Mouse (Mus musculus): Measurements from ENCODE around the gene Rpp25. TPM values are rescaled to one million over a fixed set of nuclear protein-coding genes. Genes with fewer than 3 reads are reported as not detected.

The Rpp25 gene
- polyA plus RNA-seq, 1 experiment from 2014 or later, result 30.0 TPM

GRCm38 (mm10) chr9:57541312-57541711 is 37.5 kb downstream of the Rpp25 start:
- Histone ChIP-seq H3K9ac (ENCODE audit: low read depth, low read length) (no peak overlapping the region), H3K9me3 (replicated peaks; ENCODE audit: control insufficient read depth, low read length, poor library complexity, severe bottlenecking) (no peaks in the 10 kb centered on the region), H3K36me3 (ENCODE audit: control insufficient read depth, insufficient read depth, low read length) (peaks cover 25% of the 10 kb centered on the region), H3K4me3 (ENCODE audit: low read depth, low read length) (no peak overlapping the region), H3K27ac (ENCODE audit: low read length) (no peak overlapping the region), H3K4me1 (ENCODE audit: control insufficient read depth, insufficient read depth, low read length) (peaks cover 17% of the 10 kb centered on the region), H3K27me3 (ENCODE audit: control insufficient read depth, insufficient read depth, low read depth, low read length) (no peaks in the 10 kb centered on the region), H3K4me2 (ENCODE audit: low read length) (no peak overlapping the region)
- WGBS, result 5% methylated on average over 1 of the region's 1 CpGs
- ATAC-seq, result no peak

- Histone ChIP-seq H3K27ac (ENCODE audit: low read length) (no peak overlapping the region), H3K4me2 (ENCODE audit: low read length) (no peak overlapping the region), H3K9ac (ENCODE audit: low read depth, low read length) (no peak overlapping the region), H3K36me3 (ENCODE audit: control insufficient read depth, insufficient read depth, low read length) (peaks cover 25% of the 10 kb centered on the region), H3K27me3 (ENCODE audit: control insufficient read depth, insufficient read depth, low read depth, low read length) (no peaks in the 10 kb centered on the region), H3K4me3 (ENCODE audit: low read depth, low read length) (no peak overlapping the region), H3K9me3 (replicated peaks; ENCODE audit: control insufficient read depth, low read length, poor library complexity, severe bottlenecking) (no peaks in the 10 kb centered on the region), H3K4me1 (ENCODE audit: control insufficient read depth, insufficient read depth, low read length) (peaks cover 4% of the 10 kb centered on the region)
- 86% methylated on average over 3 of the region's 3 CpGs for WGBS
- no peak for ATAC-seq
Measured at GRCm38 (mm10) chr9:57543951-57544350, 40.1 kb downstream of the Rpp25 start.

- Histone ChIP-seq H3K9ac (ENCODE audit: low read depth, low read length) (no peak overlapping the region), H3K27me3 (ENCODE audit: control insufficient read depth, insufficient read depth, low read depth, low read length) (no peaks in the 10 kb centered on the region), H3K36me3 (ENCODE audit: control insufficient read depth, insufficient read depth, low read length) (peaks cover 16% of the 10 kb centered on the region), H3K4me2 (ENCODE audit: low read length) (no peak overlapping the region), H3K4me1 (ENCODE audit: control insufficient read depth, insufficient read depth, low read length) (peaks cover 7% of the 10 kb centered on the region), H3K27ac (ENCODE audit: low read length) (no peak overlapping the region), H3K9me3 (replicated peaks; ENCODE audit: control insufficient read depth, low read length, poor library complexity, severe bottlenecking) (no peaks in the 10 kb centered on the region), H3K4me3 (ENCODE audit: low read depth, low read length) (no peak overlapping the region)
- no peak for ATAC-seq
- 80% methylated on average over 5 of the region's 5 CpGs for WGBS
Measured at GRCm38 (mm10) chr9:57547287-57547686, 43.5 kb downstream of the Rpp25 start.

GRCm38 (mm10) chr9:57547869-57548268 is 44.0 kb downstream of the Rpp25 start:
- ATAC-seq, result no peak

GRCm38 (mm10) chr9:57549186-57549585 is 45.4 kb downstream of the Rpp25 start:
- WGBS, result 92% methylated on average over 4 of the region's 4 CpGs
- no peaks in the 10 kb centered on the region for H3K27me3 ChIP-seq (ENCODE audit: control insufficient read depth, insufficient read depth, low read depth, low read length)

More at GRCm38 (mm10) chr9:57547869-57548268, 44.0 kb downstream of the Rpp25 start:
- 94% methylated on average over 11 of the region's 11 CpGs for WGBS
- Histone ChIP-seq H3K4me2 (ENCODE audit: low read length) (no peak overlapping the region), H3K9me3 (replicated peaks; ENCODE audit: control insufficient read depth, low read length, poor library complexity, severe bottlenecking) (no peaks in the 10 kb centered on the region), H3K9ac (ENCODE audit: low read depth, low read length) (no peak overlapping the region), H3K27ac (ENCODE audit: low read length) (no peak overlapping the region), H3K36me3 (ENCODE audit: control insufficient read depth, insufficient read depth, low read length) (peaks cover 11% of the 10 kb centered on the region), H3K27me3 (ENCODE audit: control insufficient read depth, insufficient read depth, low read depth, low read length) (no peaks in the 10 kb centered on the region), H3K4me1 (ENCODE audit: control insufficient read depth, insufficient read depth, low read length) (peaks cover 7% of the 10 kb centered on the region), H3K4me3 (ENCODE audit: low read depth, low read length) (no peak overlapping the region)

GRCm38 (mm10) chr9:57550126-57550862 is 46.5 kb downstream of the Rpp25 start:
- H3K36me3 ChIP-seq (ENCODE audit: control insufficient read depth, insufficient read depth, low read length), result peaks cover 2% of the 10 kb centered on the region; the same call in 1 of the 2 replicates
- H3K4me1 ChIP-seq (ENCODE audit: control insufficient read depth, insufficient read depth, low read length), result peaks cover 7% of the 10 kb centered on the region
- H3K9ac ChIP-seq (ENCODE audit: low read depth, low read length), result no peak overlapping the region
- no peaks in the 10 kb centered on the region for H3K9me3 ChIP-seq (replicated peaks; ENCODE audit: control insufficient read depth, low read length, poor library complexity, severe bottlenecking)
- H3K4me2 ChIP-seq (ENCODE audit: low read length), result no peak overlapping the region
- no peaks in the 10 kb centered on the region for H3K27me3 ChIP-seq (ENCODE audit: control insufficient read depth, insufficient read depth, low read depth, low read length)
- 93% methylated on average over 11 of the region's 11 CpGs for WGBS
- no peak for ATAC-seq
- no peak overlapping the region for H3K4me3 ChIP-seq (ENCODE audit: low read depth, low read length)
- no peak overlapping the region for H3K27ac ChIP-seq (ENCODE audit: low read length)

More at GRCm38 (mm10) chr9:57549186-57549585, 45.4 kb downstream of the Rpp25 start:
- H3K36me3 ChIP-seq (ENCODE audit: control insufficient read depth, insufficient read depth, low read length), result peaks cover 7% of the 10 kb centered on the region
- no peak overlapping the region for H3K4me3 ChIP-seq (ENCODE audit: low read depth, low read length)
- peaks cover 7% of the 10 kb centered on the region for H3K4me1 ChIP-seq (ENCODE audit: control insufficient read depth, insufficient read depth, low read length)
- H3K9me3 ChIP-seq (replicated peaks; ENCODE audit: control insufficient read depth, low read length, poor library complexity, severe bottlenecking), result no peaks in the 10 kb centered on the region
- no peak overlapping the region for H3K4me2 ChIP-seq (ENCODE audit: low read length)
- H3K9ac ChIP-seq (ENCODE audit: low read depth, low read length), result no peak overlapping the region
- no peak for ATAC-seq
- no peak overlapping the region for H3K27ac ChIP-seq (ENCODE audit: low read length)

- Histone ChIP-seq H3K27ac (ENCODE audit: low read length) (peak within 1 kb of the TSS; percentile 45; the same call in 1 of the 2 replicates), H3K27me3 (ENCODE audit: control insufficient read depth, insufficient read depth, low read depth, low read length) (no peaks in the 10 kb centered on the region), H3K4me2 (ENCODE audit: low read length) (peak within 1 kb of the TSS; percentile 93), H3K4me3 (ENCODE audit: low read depth, low read length) (peak within 1 kb of the TSS; percentile 58), H3K9ac (ENCODE audit: low read depth, low read length) (peak within 1 kb of the TSS; percentile 80), H3K9me3 (replicated peaks; ENCODE audit: control insufficient read depth, low read length, poor library complexity, severe bottlenecking) (no peaks in the 10 kb centered on the region), H3K36me3 (ENCODE audit: control insufficient read depth, insufficient read depth, low read length) (0 out of 2 replicates have a peak, but pooled peaks cover 2% of the 10 kb centered on the region), H3K4me1 (ENCODE audit: control insufficient read depth, insufficient read depth, low read length) (peaks cover 7% of the 10 kb centered on the region)
- peak; percentile 80 for ATAC-seq
- WGBS, result under 1% methylated on average over 28 of the region's 28 CpGs
Measured at GRCm38 (mm10) chr9:57552139-57552887, 48.5 kb downstream of the Rpp25 start, which contains the start of gene Mpi. Mpi (minus strand) TSS chr9:57552763.

- H3K36me3 ChIP-seq (ENCODE audit: control insufficient read depth, insufficient read depth, low read length), result 0 out of 2 replicates have a peak, but pooled peaks cover 2% of the 10 kb centered on the region
- peak; percentile 22; the same call in 1 of the 2 replicates for ATAC-seq
- WGBS, result 69% methylated on average over 11 of the region's 11 CpGs
- H3K27me3 ChIP-seq (ENCODE audit: control insufficient read depth, insufficient read depth, low read depth, low read length), result no peaks in the 10 kb centered on the region
- H3K27ac ChIP-seq (ENCODE audit: low read length), result no peak overlapping the region
- no peak overlapping the region for H3K9ac ChIP-seq (ENCODE audit: low read depth, low read length)
- no peak overlapping the region for H3K4me2 ChIP-seq (ENCODE audit: low read length)
- H3K4me1 ChIP-seq (ENCODE audit: control insufficient read depth, insufficient read depth, low read length), result peaks cover 7% of the 10 kb centered on the region
- no peak overlapping the region for H3K4me3 ChIP-seq (ENCODE audit: low read depth, low read length)
- no peaks in the 10 kb centered on the region for H3K9me3 ChIP-seq (replicated peaks; ENCODE audit: control insufficient read depth, low read length, poor library complexity, severe bottlenecking)
Measured at GRCm38 (mm10) chr9:57553119-57553518, 49.3 kb downstream of the Rpp25 start.

- H3K4me3 ChIP-seq (ENCODE audit: low read depth, low read length), result no peak overlapping the region
- H3K4me1 ChIP-seq (ENCODE audit: control insufficient read depth, insufficient read depth, low read length), result peaks cover 7% of the 10 kb centered on the region
- no peak overlapping the region for H3K27ac ChIP-seq (ENCODE audit: low read length)
- no peak overlapping the region for H3K4me2 ChIP-seq (ENCODE audit: low read length)
- H3K9me3 ChIP-seq (replicated peaks; ENCODE audit: control insufficient read depth, low read length, poor library complexity, severe bottlenecking), result no peaks in the 10 kb centered on the region
- H3K9ac ChIP-seq (ENCODE audit: low read depth, low read length), result no peak overlapping the region
- 42% methylated on average over 3 of the region's 3 CpGs for WGBS
- H3K27me3 ChIP-seq (ENCODE audit: control insufficient read depth, insufficient read depth, low read depth, low read length), result no peaks in the 10 kb centered on the region
- 0 out of 2 replicates have a peak, but pooled peaks cover 2% of the 10 kb centered on the region for H3K36me3 ChIP-seq (ENCODE audit: control insufficient read depth, insufficient read depth, low read length)
- ATAC-seq, result no peak
Measured at GRCm38 (mm10) chr9:57554753-57555152, 50.9 kb downstream of the Rpp25 start.
